ENCODE assay signal across 35 mouse cellular contexts in the genomic region with DNA sequence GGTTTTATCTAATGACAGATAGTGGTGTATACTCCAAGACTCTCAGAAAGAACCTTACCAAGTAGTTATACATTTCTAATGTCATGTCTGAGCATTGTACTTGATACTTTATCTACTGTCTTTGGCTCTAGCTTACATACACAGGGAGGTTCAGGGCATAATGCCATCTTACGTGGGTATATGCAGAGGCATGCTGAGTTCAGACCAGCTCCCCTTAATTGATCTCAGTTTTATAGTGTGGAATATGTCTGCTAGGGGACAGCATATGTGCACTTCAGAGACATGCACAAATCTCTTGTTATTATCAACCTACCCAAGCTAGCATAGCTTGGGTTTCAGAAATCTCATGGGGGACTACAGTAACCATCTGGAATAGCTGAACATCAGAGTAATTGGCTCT.
"Had no signal": no experiment of that assay in that cellular context is flagged by ENCODE, and none has a peak within 500 bp of the region (broad histone marks: within the 10 kb centered on the region; RNA-seq: fewer than 3 reads in every experiment).

No protein-coding gene starts in this region.

- H3K36me3 ChIP-seq: intestine, embryonic 15.5 days had no signal

- ATAC-seq: hindbrain, embryonic 16.5 days; hindbrain, postnatal 0 days; inflammation-experienced regulatory T-cells, adult 6 months; intestine, embryonic 15.5 days; intestine, embryonic 16.5 days; intestine, postnatal 0 days had no signal

- H3K27ac ChIP-seq: heart, embryonic 10.5 days; heart, embryonic 13.5 days; heart, embryonic 15.5 days; hindbrain, embryonic 10.5 days; hindbrain, embryonic 12.5 days; hindbrain, embryonic 13.5 days; hindbrain, embryonic 14.5 days; hindbrain, embryonic 15.5 days; hindbrain, postnatal 0 days; intestine, embryonic 15.5 days; kidney, embryonic 15.5 days; kidney, postnatal 0 days; layer of hippocampus, adult 2 months had no signal

- H3K4me2 ChIP-seq: heart, embryonic 11.5 days; heart, embryonic 12.5 days; heart, embryonic 13.5 days; heart, embryonic 15.5 days; hindbrain, embryonic 12.5 days; hindbrain, embryonic 13.5 days; hindbrain, embryonic 14.5 days; hindbrain, embryonic 15.5 days; intestine, embryonic 15.5 days; kidney, embryonic 15.5 days had no signal

- H3K9ac ChIP-seq: heart, embryonic 12.5 days; heart, embryonic 13.5 days; heart, embryonic 15.5 days; hindbrain, embryonic 12.5 days; hindbrain, embryonic 13.5 days; hindbrain, embryonic 14.5 days; hindbrain, embryonic 15.5 days; intestine, embryonic 15.5 days; kidney, embryonic 15.5 days had no signal

- DNase-seq: heart, postnatal 10 days; heart, postnatal 14 days; heart, postnatal 36 days; heart, postnatal 4 days; kidney, adult 11 months; kidney, adult 18-20 months; kidney, adult 2 months; kidney, adult 8-10 months; kidney, adult 9 months; kidney, postnatal 10 days; kidney, postnatal 14 days; kidney, postnatal 25 days; kidney, postnatal 36 days; kidney, postnatal 4 days; layer of hippocampus, adult 9-11 months; layer of hippocampus, postnatal 36 days had no signal

- H3K4me3 ChIP-seq: heart, embryonic 10.5 days; heart, embryonic 12.5 days; heart, embryonic 13.5 days; heart, embryonic 15.5 days; hindbrain, embryonic 10.5 days; hindbrain, embryonic 12.5 days; hindbrain, embryonic 13.5 days; hindbrain, embryonic 15.5 days; intestine, embryonic 15.5 days; kidney, embryonic 15.5 days; layer of hippocampus, adult 2 months had no signal

- H3K27me3 ChIP-seq: heart, embryonic 12.5 days; heart, embryonic 13.5 days; heart, embryonic 15.5 days; hindbrain, embryonic 12.5 days; hindbrain, embryonic 13.5 days; hindbrain, embryonic 15.5 days; intestine, embryonic 15.5 days; kidney, embryonic 15.5 days had no signal

- H3K9me3 ChIP-seq: heart, embryonic 10.5 days; heart, embryonic 12.5 days; heart, embryonic 13.5 days; heart, embryonic 15.5 days; hindbrain, embryonic 10.5 days; hindbrain, embryonic 12.5 days; hindbrain, embryonic 13.5 days; hindbrain, embryonic 15.5 days; intestine, embryonic 15.5 days; kidney, embryonic 15.5 days had no signal

- H3K4me1 ChIP-seq: heart, embryonic 10.5 days; heart, embryonic 12.5 days; heart, embryonic 13.5 days; heart, embryonic 15.5 days; hindbrain, embryonic 10.5 days; hindbrain, embryonic 12.5 days; hindbrain, embryonic 15.5 days; intestine, embryonic 15.5 days had no signal
